Mouse (Mus musculus) embryonic facial prominence, embryonic 14.5 days (tissue): ENCODE measurements around the gene Myom3. TPM values are rescaled to one million over a fixed set of nuclear protein-coding genes. Genes with fewer than 3 reads are reported as not detected.

ENCODE experiments used
- ATAC-seq: fragments of 200-750 bp; cut with Nextera tagmentation; 2 replicates; pipeline ENCODE4 v1.8.0; 2017; ENCODE audit warnings: low read depth, moderate number of reproducible peaks, moderate TSS enrichment
- DNase-seq: peaks from one replicate; pipeline ENCODE4 v3.0.0-alpha.2; 2015; ENCODE audit warnings: low spot score
- H3K27ac ChIP-seq: fragments of 300-500 bp; sonication (generic); replicated peaks from 2 replicates; pipeline ENCODE4 v1.5.1; 2014; ENCODE audit warnings: low read depth, mild to moderate bottlenecking, low read length, moderate library complexity
- H3K27me3 ChIP-seq: fragments of 300-500 bp; sonication (generic); replicated peaks from 2 replicates; pipeline ENCODE4 v1.6.1; 2014; ENCODE audit warnings: low read length; ENCODE audit not compliant: control insufficient read depth, insufficient read depth
- H3K36me3 ChIP-seq: fragments of 300-500 bp; sonication (generic); 2 replicates; pipeline ENCODE4 v1.6.1; 2014; ENCODE audit warnings: low read length, mixed read lengths; ENCODE audit not compliant: control insufficient read depth, insufficient read depth
- H3K4me1 ChIP-seq: fragments of 300-500 bp; sonication (generic); 2 replicates; pipeline ENCODE4 v1.6.1; 2014; ENCODE audit warnings: antibody characterized with exemption, low read length; ENCODE audit not compliant: control insufficient read depth, insufficient read depth
- H3K4me2 ChIP-seq: fragments of 300-500 bp; sonication (generic); 2 replicates; pipeline ENCODE4 v1.6.1; 2014; ENCODE audit warnings: low read depth, mild to moderate bottlenecking, low read length, moderate library complexity, mixed read lengths
- H3K4me3 ChIP-seq: fragments of 300-500 bp; sonication (generic); 2 replicates; pipeline ENCODE4 v1.5.1; 2014; ENCODE audit warnings: low read depth, mild to moderate bottlenecking, low read length
- H3K9ac ChIP-seq: fragments of 300-500 bp; sonication (generic); 2 replicates; pipeline ENCODE4 v1.6.1; 2014; ENCODE audit warnings: low read depth, mild to moderate bottlenecking, low read length, moderate library complexity, mixed read lengths
- H3K9me3 ChIP-seq: fragments of 300-500 bp; sonication (generic); 2 replicates; pipeline ENCODE4 v1.6.1; 2016; ENCODE audit warnings: low read length; ENCODE audit not compliant: control insufficient read depth
- WGBS: fragments of 180-500 bp; shearing (Covaris S2); extraction: QIAGEN DNeasy Blood & Tissue Kit; methylation state at CpG from one replicate; pipeline ENCODE4 v1.1.7; 2014; 5-methylcytosine and 5-hydroxymethylcytosine counted together
- polyA plus RNA-seq: library from polyadenylated mRNA; unstranded; fragments of >200 nt; fragmentation: Nextera tagmentation; extraction: Ambion mirVana; gene quantifications from 2 replicates; pipeline ENCODE4 v1.2.1, GENCODE M21; 2014

Gene Myom3
- polyA plus RNA-seq, 1 experiment from 2014 or later, result 10.2 TPM

DNA sequence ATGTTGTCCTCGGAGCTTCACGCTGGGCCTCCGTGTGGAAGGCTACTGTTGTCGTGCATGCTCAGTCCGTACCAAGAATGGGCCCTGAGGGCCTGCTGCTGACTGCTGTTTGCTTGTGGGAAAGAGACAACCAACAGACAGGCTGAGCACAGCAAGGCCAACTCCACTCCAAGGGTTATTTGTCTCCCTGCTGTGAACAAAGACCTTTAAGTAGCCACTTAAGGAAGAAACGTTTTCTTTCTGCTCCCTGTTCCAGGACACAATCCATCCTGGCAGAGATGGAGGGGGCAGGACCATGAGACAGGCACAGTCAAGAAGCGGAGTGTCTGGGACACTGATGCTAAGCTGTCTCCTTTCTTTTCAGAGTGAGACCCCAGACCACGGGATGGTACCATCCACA is 64.7 kb downstream of the Myom3 start:
- H3K4me3 ChIP-seq, result no peak overlapping the region
- H3K9ac ChIP-seq, result no peak overlapping the region
- H3K27ac ChIP-seq, result no peak overlapping the region
- no peak overlapping the region for H3K4me2 ChIP-seq
- H3K27me3 ChIP-seq, result no peaks in the 10 kb centered on the region
- H3K36me3 ChIP-seq, result no peaks in the 10 kb centered on the region
- DNase-seq, result no peak
- ATAC-seq, result no peak
- no peaks in the 10 kb centered on the region for H3K9me3 ChIP-seq
- H3K4me1 ChIP-seq, result peaks cover 14% of the 10 kb centered on the region
- 48% methylated on average over 8 of the region's 8 CpGs for WGBS

DNA sequence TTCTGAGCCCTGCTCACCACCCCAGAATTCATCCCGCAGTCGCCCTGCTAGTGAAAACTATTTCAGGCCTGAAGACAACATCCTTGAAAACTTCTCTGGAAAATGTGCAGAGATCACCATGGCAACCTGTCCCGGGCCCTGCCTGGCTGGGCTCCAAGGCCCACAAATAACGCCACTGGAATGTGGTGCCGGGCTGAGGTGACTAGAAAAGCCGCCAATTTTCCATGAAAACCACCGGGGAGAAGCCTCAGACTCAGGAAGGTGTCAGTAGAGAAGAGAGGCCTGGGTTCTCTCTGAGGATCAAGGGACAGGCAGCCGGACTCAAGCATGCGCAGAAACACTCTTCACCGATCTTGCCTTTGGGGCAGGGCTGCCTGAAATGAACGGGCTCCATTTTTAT is 69.0 kb downstream of the Myom3 start:
- H3K9ac ChIP-seq, result peak overlapping the region; percentile 7; the same call in 1 of the 2 replicates
- ATAC-seq, result peak; percentile 80
- H3K36me3 ChIP-seq, result no peaks in the 10 kb centered on the region
- 7% methylated on average over 11 of the region's 11 CpGs for WGBS
- DNase-seq, result peak; percentile 93
- peaks cover 17% of the 10 kb centered on the region for H3K4me1 ChIP-seq
- peak overlapping the region; percentile 36 for H3K4me2 ChIP-seq
- H3K27ac ChIP-seq, result peak overlapping the region; percentile 94
- no peaks in the 10 kb centered on the region for H3K9me3 ChIP-seq
- no peaks in the 10 kb centered on the region for H3K27me3 ChIP-seq
- H3K4me3 ChIP-seq, result no peak overlapping the region

DNA sequence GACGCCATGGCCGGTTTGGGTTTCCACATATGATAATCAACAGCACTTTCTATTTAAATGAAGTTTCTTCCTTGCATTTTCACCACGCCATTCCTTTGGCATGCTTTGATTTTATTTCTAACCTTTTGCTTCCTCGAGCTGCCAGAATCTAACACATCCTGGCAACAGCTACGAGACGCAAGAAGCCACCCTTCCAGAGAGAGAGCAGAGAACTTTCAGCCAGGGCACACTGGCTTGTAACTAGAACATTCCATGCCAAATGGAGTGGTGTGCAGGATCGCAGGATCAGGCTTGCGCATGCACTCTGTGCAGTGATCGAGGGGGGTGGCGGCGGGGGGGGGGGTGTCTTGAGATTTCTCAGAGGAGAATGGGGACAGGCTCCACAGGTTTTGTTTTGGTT is 72.6 kb downstream of the Myom3 start:
- DNase-seq, result no peak
- 61% methylated on average over 11 of the region's 11 CpGs for WGBS
- H3K9me3 ChIP-seq, result no peaks in the 10 kb centered on the region
- H3K36me3 ChIP-seq, result no peaks in the 10 kb centered on the region
- H3K27me3 ChIP-seq, result no peaks in the 10 kb centered on the region
- no peak overlapping the region for H3K4me3 ChIP-seq
- ATAC-seq, result no peak
- peaks cover 17% of the 10 kb centered on the region for H3K4me1 ChIP-seq
- H3K9ac ChIP-seq, result no peak overlapping the region
- H3K27ac ChIP-seq, result peak overlapping the region; percentile 21; the same call in 1 of the 2 replicates
- H3K4me2 ChIP-seq, result no peak overlapping the region

DNA sequence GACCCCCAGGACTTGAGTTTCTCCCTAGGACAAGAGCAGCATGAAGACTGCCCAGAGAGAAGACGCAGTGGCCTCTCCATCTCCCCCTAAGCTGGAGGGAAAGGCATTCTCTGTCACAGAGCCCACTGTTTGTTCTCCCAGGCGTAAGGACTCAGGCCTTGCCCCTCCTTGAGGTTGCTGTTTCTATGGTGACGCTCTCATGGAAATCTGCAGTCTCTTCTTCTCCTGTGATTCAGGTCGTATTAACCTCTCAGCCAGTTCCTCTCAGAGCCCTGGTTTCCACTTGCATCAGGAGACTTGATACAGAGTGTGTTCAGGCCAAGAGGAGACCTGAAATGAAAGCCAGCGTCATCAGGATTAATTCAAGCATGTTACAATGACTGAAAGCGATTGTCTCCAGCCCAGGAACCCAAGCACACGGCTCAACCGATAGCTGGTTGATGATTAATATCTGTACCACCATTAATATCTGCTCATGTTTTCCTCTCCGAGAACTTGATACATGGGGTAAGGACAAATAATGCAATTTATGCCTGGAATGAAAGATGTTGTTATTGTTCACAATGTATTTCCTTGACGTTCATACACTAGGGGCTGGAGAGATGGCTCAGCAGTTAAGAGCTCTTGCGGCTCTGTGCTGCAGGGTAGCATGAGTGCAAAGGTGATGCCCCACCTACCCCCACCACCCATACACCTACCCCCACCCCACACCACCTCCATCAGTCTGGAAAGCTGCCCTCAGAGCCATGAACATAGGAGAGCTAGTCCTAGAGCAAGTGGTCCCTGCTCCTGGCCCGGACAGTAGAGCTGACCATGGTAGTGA is 74.0 kb downstream of the Myom3 start:
- ATAC-seq, result no peak
- peak; percentile 57 for DNase-seq

DNA sequence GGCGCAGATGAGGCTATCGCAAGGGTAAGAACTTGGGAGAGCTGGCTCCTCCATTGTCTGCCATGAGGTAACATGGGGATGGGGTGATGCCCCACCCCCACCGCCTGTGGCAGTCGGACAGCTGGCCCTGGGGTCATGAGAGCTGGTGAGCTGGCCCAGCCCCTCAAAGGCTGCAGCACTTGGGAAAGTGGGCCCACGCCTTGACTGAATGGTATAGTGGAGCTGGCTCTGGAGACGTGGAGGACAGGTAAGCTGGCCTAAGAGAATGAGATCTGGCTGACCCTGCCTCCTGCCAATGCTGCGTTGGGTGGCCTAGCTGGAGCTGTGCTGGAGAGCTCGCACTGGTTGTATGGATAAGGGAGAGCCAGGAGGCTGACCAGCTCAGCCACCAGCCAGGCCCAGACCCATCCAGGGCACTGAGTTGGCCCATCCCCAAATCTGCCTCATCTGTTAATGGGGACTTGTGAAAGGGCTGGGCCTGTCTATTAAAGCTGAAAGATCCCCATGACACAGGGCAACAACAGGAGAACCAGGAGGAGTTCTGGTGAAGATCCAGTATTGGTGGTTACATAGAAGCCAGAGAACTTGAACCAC is 74.7 kb downstream of the Myom3 start:
- no peaks in the 10 kb centered on the region for H3K36me3 ChIP-seq
- H3K9me3 ChIP-seq, result no peaks in the 10 kb centered on the region
- H3K27me3 ChIP-seq, result no peaks in the 10 kb centered on the region
- peaks cover 7% of the 10 kb centered on the region for H3K4me1 ChIP-seq
- H3K27ac ChIP-seq, result no peak overlapping the region
- DNase-seq (no peak), ATAC-seq (no peak)
- no peak overlapping the region for H3K4me2 ChIP-seq
- 83% methylated on average over 8 of the region's 8 CpGs for WGBS
- H3K9ac ChIP-seq, result no peak overlapping the region
- no peak overlapping the region for H3K4me3 ChIP-seq

More for the DNA sequence above, 74.0 kb downstream of the Myom3 start:
- no peak overlapping the region for H3K27ac ChIP-seq
- 59% methylated on average over 12 of the region's 12 CpGs for WGBS
- peak overlapping the region; percentile 14; the same call in 1 of the 2 replicates for H3K9ac ChIP-seq
- H3K36me3 ChIP-seq, result no peaks in the 10 kb centered on the region
- H3K4me1 ChIP-seq, result peaks cover 14% of the 10 kb centered on the region
- no peak overlapping the region for H3K4me3 ChIP-seq
- H3K4me2 ChIP-seq, result no peak overlapping the region
- H3K9me3 ChIP-seq, result no peaks in the 10 kb centered on the region
- no peaks in the 10 kb centered on the region for H3K27me3 ChIP-seq

DNA sequence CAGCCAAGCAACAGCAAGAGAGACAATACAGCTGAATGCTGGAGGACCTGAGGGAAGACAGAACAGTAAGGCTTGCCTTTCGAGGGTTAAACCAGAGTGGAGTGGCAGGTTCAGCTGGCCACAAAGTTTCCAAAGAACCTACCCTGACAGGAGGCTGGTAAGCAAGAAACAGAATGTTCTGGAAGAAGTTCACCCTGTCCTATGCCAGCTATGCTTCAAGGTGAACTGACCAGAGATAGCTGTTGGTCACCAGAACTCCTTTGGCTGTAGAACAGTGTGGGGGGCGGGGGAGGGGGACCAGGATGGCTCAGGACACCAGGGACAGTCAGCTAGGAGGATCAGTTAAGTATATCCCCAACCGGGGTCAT is 79.4 kb downstream of the Myom3 start:
- Histone ChIP-seq H3K4me3 (no peak overlapping the region), H3K36me3 (no peaks in the 10 kb centered on the region), H3K9ac (no peak overlapping the region), H3K27ac (no peak overlapping the region), H3K9me3 (no peaks in the 10 kb centered on the region), H3K4me2 (no peak overlapping the region), H3K4me1 (no peaks in the 10 kb centered on the region), H3K27me3 (no peaks in the 10 kb centered on the region)
- ATAC-seq (no peak), DNase-seq (no peak)
- 86% methylated on average over 3 of the region's 3 CpGs for WGBS

DNA sequence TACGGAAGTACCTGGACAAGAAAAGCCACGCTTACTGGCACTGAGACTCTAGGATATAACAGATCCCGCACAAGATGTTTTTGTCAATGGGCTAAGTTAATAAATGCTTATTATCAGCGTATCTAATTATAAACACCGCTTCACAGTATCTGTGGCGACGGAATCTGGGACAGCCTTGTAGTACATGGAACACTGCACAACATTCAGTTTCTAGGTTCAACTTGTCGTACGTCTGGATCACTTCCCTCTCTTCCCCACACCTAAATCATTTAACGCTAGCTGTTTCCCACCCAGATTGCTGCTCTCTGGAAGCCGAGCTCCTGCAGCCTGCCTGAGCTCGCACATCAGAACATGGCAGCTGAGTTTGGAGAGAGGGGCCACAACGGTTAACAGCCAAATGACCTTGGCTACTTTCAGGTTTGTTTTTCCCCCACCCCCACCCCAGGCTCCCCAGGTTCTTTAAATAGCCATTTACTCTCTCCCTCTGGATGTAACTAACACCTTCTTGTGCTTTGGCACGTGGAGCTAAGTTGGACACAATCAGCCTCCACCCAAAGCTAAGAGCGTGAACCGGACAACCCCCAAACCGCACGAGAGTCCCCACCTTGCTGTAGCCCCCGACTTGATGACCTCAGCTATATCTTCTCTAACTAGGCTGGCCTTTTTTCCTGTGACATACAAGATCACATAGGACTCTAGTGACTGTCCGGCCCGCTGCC is 79.9 kb downstream of the Myom3 start:
- no peaks in the 10 kb centered on the region for H3K36me3 ChIP-seq
- no peak for ATAC-seq
- no peak overlapping the region for H3K9ac ChIP-seq
- H3K27ac ChIP-seq, result no peak overlapping the region
- H3K4me1 ChIP-seq, result no peaks in the 10 kb centered on the region
- no peak overlapping the region for H3K4me2 ChIP-seq
- H3K9me3 ChIP-seq, result no peaks in the 10 kb centered on the region
- DNase-seq, result no peak
- 75% methylated on average over 21 of the region's 21 CpGs for WGBS
- no peaks in the 10 kb centered on the region for H3K27me3 ChIP-seq
- no peak overlapping the region for H3K4me3 ChIP-seq

DNA sequence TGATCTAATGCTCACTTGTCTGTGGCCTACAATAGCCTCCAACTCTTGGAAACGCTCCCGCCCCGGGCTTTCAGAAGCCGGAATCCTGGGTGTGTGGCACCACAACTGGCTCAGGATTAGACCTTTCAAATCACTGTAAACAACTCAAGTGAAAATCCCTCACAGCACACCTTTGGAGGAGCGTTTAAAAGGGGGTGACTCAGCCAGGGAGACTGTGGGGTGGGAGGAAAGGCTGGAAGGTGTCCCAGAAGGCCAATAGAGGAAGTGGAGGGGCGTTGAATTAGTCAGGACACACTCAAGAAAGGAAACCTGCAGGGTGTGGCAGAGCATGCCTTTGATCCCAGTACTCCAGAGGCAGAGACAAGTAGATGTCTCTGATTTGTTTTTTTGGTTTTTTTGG is 84.9 kb downstream of the Myom3 start:
- Histone ChIP-seq H3K4me1 (no peaks in the 10 kb centered on the region), H3K9me3 (no peaks in the 10 kb centered on the region), H3K9ac (no peak overlapping the region), H3K27me3 (no peaks in the 10 kb centered on the region), H3K27ac (no peak overlapping the region), H3K4me3 (no peak overlapping the region), H3K4me2 (no peak overlapping the region), H3K36me3 (no peaks in the 10 kb centered on the region)
- 76% methylated on average over 6 of the region's 6 CpGs for WGBS
- DNase-seq (no peak), ATAC-seq (no peak)
